Mouse (Mus musculus) brown adipose tissue, adult 24 weeks (tissue): ENCODE data around the gene Klhdc7b. TPM values are rescaled to one million over a fixed set of nuclear protein-coding genes. Genes with fewer than 3 reads are reported as not detected.
A peak's percentile ranks its signal among the peaks of the same experiment; 100 is the strongest.

Source experiments
- H3K27ac ChIP-seq: fragments of 200-500 bp; replicated peaks from 2 replicates; pipeline ENCODE4 v1.5.1; 2012; ENCODE audit warnings: low read depth, mild to moderate bottlenecking, low read length
- H3K4me1 ChIP-seq: fragments of 200-500 bp; 2 replicates; pipeline ENCODE4 v1.6.1; 2012; ENCODE audit warnings: low read length, mixed read lengths; ENCODE audit not compliant: control insufficient read depth, insufficient read depth, insufficient read length
- H3K4me3 ChIP-seq: fragments of 200-500 bp; 2 replicates; pipeline ENCODE4 v1.5.1; 2012; ENCODE audit warnings: low read depth, mild to moderate bottlenecking, low read length, moderate library complexity; ENCODE audit not compliant: insufficient read depth
- polyA plus RNA-seq: library from polyadenylated mRNA; stranded (reverse); fragments of >200 nt; gene quantifications from 2 replicates; pipeline ENCODE4 v1.2.4, GENCODE M21; 2012; ENCODE audit not compliant: missing spikeins, insufficient read depth, insufficient read length

The Klhdc7b gene
- not detected in 2 replicates for polyA plus RNA-seq

- no peak within 1 kb of the TSS for H3K4me3 ChIP-seq
- H3K4me1 ChIP-seq, result no peaks in the 10 kb centered on the region
- no peak within 1 kb of the TSS for H3K27ac ChIP-seq
These were observed at the start of gene Klhdc7b for GRCm38 (mm10) chr15:89384617-89385016. Gene Klhdc7b (plus strand): TSS chr15:89384917.

DNA sequence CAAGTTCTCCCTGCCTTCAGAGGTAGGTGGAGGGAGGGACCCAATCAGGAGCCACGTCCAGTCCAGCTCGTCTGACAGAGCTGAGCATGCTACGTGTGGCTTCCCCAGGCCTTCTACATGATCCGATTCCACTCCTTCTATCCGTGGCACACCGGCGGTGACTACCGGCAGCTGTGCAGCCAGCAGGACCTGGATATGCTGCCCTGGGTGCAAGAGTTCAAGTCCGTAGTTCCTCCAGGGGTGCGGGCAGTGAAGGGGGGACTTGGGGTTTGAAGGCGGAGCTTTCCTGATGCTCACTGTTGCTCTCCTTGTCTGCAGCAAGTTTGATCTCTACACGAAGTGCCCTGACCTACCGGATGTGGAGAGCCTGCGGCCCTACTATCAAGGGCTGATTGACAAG, 48.3 kb upstream of the Klhdc7b start:
- Histone ChIP-seq H3K4me1 (no peaks in the 10 kb centered on the region), H3K27ac (no peak overlapping the region), H3K4me3 (no peak overlapping the region)

DNA sequence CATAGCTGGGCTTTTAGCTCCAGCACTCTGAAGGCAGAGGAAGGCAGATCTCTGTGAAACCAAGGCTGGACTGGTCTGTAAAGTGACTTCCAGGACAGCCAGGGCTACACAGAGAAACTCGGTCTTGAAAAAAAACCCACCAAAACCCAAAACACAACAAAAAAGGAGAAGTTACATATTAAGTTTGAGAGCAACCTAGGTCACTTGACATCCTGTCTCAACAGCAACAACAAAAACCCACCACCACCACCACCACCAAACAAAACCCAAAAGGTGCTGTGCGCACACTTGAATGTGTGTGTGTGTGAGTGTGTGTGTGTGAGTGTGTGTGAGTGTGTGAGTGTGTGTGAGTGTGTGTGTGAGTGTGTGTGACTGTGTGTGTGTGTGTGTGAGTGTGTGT, 45.0 kb upstream of the Klhdc7b start:
- Histone ChIP-seq H3K4me3 (no peak overlapping the region), H3K4me1 (no peaks in the 10 kb centered on the region), H3K27ac (no peak overlapping the region)

DNA sequence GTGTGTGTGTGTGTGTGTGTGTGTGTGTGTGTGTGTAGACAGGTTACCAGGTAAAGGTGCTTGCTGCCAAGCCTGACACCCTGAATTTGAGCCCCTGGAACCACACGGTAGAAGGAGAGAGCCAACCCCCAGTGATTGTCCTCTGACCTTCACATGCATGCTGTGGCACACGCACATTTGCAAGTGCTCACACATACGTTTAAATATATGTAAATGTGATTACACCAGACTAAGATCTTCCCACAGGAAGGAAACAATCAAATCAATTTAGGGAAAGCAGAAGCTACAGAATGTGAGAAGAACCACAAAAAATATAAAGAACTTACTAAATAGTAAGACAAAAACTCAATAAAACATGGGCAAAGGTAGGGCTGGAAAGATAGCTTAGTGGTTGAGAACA, 44.6 kb upstream of the Klhdc7b start:
- Histone ChIP-seq H3K4me1 (no peaks in the 10 kb centered on the region), H3K4me3 (no peak overlapping the region), H3K27ac (no peak overlapping the region)

DNA sequence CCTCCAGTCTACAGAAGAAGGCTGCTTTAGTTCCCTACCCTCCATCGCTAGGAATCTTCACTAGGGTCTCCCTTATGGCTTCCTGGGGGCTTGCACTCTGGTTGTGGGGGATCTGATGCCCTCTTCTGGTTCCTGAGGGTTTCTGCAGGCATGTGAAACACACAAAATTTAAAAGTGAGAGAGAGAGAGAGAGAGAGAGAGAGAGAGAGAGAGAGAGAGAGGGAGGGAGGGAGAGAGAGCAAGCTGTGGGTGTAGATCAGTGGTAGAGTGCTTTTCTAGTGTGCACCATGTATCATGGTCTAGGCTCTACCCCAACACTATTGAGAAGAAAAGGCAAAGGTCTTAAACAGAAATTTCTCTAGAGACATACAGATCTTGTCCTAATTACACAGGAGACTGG, 43.0 kb upstream of the Klhdc7b start:
- no peaks in the 10 kb centered on the region for H3K4me1 ChIP-seq

GRCm38 (mm10) chr15:89343325-89343724, 41.4 kb upstream of the Klhdc7b start:
- H3K4me1 ChIP-seq, result no peaks in the 10 kb centered on the region
- H3K4me3 ChIP-seq, result no peak overlapping the region
- no peak overlapping the region for H3K27ac ChIP-seq

More for the DNA sequence above, 43.0 kb upstream of the Klhdc7b start:
- Histone ChIP-seq H3K4me3 (no peak overlapping the region), H3K27ac (no peak overlapping the region)

DNA sequence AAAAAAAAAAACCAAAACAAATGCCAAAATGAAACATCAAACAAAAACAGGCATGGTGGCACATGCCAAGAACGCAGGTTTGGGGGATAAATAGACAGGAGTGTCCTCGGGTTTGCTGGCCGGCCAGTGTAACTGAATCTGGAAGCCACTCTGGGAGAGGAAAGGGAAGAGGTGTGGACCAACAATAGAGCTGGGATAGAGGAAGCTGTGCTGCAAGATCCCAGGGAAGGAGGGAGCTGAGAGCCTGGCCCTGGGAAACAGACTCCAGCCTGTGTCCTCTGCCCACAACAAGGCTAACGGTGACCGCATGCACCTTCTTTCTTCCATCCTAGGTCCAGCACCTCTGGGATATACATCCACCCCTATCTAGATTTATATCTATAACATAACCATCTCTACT, 34.3 kb upstream of the Klhdc7b start:
- H3K4me3 ChIP-seq, result peak overlapping the region; percentile 36
- H3K27ac ChIP-seq, result peak overlapping the region; percentile 82

DNA sequence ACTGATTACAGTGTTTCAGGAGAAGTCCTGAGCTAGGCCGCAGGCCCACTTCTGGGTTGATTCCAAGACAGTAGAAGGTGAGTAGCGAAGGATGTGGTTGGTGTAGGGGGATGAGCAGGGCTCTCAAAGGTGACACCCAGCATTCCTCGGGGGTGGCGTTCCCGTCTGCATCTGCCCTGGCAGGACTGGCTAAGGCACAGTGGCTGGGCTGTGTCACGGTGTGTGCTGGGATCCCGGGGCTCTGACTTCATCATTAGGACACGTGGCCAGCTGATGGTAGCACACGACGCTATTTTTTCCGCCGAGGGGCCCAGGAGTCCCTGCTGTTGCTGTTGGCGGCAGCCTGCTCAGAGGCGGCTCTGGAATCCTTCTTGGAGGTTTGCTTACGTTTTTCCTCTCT, 33.4 kb upstream of the Klhdc7b start:
- Histone ChIP-seq H3K4me3 (no peak overlapping the region), H3K27ac (peak overlapping the region; percentile 59), H3K4me1 (peaks cover 8% of the 10 kb centered on the region)

More for the DNA sequence above, 34.3 kb upstream of the Klhdc7b start:
- peaks cover 6% of the 10 kb centered on the region for H3K4me1 ChIP-seq

GRCm38 (mm10) chr15:89352054-89352453, 32.7 kb upstream of the Klhdc7b start:
- no peak overlapping the region for H3K4me3 ChIP-seq
- H3K4me1 ChIP-seq, result peaks cover 9% of the 10 kb centered on the region
- no peak overlapping the region for H3K27ac ChIP-seq

DNA sequence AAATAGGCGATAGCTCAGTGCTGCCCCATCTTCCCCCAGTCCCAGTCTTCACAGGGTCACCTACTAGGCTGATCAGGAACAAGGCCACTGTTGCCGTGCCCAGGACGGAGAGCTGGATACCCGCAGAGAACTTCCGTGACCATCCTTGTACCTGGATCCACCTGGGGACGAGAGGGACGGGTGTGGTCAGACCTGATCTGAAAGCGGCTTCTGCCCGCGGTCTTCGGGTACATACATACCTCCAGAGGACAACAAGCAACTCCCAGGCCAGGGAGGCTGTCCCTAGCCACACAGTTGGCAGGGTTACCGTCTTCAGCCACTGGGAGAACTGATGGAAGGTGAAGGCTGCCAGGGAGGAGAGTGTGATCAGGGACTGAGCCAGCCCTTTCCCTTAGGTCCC, 31.9 kb upstream of the Klhdc7b start:
- Histone ChIP-seq H3K4me3 (no peak overlapping the region), H3K27ac (no peak overlapping the region), H3K4me1 (peaks cover 9% of the 10 kb centered on the region)

DNA sequence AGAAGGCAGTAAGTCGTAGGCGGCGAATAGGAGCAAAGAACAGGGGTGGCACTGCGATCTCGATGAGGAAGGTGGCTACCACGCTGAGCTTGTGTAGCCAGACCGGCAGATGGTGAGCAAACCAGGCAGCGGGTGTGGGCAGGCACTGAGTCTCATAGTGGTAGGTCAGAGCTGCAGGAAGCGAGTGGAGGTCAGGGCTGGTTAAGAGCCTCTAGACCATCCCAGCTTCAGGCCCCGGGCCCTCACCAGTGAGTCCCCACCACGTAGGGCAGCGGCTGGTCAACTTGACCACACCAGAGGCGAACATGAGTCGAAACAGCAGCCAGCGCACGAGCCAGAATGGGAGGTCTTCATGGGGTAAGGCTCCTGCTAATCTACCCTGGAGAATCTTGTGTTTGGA, 30.9 kb upstream of the Klhdc7b start:
- Histone ChIP-seq H3K4me3 (no peak overlapping the region), H3K27ac (no peak overlapping the region), H3K4me1 (peaks cover 9% of the 10 kb centered on the region)

GRCm38 (mm10) chr15:89354455-89354854, 30.3 kb upstream of the Klhdc7b start:
- peak overlapping the region; percentile 88 for H3K4me3 ChIP-seq
- no peak overlapping the region for H3K27ac ChIP-seq
- H3K4me1 ChIP-seq, result peaks cover 11% of the 10 kb centered on the region

- Histone ChIP-seq H3K4me3 (peak within 1 kb of the TSS; percentile 88), H3K4me1 (peaks cover 11% of the 10 kb centered on the region), H3K27ac (peak within 1 kb of the TSS; percentile 79)
These were observed 29.2 kb upstream of the Klhdc7b start, which contains the start of the genes Lmf2 and Ncaph2 for GRCm38 (mm10) chr15:89355241-89356187. Gene Lmf2 (minus strand): TSS chr15:89355659. Gene Ncaph2 (plus strand): TSS chr15:89355719.

DNA sequence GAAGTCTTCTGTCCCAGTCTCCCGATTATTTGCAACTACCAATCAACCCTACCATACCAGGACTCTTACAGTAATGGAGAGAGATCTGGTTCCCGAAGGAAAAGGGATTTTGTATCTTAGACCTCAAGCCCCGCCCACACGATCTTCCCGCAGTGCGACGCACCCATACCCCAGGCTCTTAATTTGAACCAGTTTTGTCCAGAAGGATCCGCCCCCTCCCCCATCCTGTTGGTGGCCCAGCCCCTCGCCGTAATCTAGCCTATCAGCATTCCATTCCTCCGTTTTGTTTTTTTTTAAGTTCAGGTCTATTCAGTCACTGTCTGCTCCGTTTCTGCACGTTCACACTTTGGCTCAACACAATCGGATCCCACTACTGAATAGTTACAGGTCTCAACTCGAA, 28.3 kb upstream of the Klhdc7b start:
- H3K4me1 ChIP-seq, result peaks cover 11% of the 10 kb centered on the region
- 0 out of 2 replicates have a peak overlapping the region, but pooled peaks have one; percentile 76 for H3K27ac ChIP-seq
- H3K4me3 ChIP-seq, result peak overlapping the region; percentile 84

DNA sequence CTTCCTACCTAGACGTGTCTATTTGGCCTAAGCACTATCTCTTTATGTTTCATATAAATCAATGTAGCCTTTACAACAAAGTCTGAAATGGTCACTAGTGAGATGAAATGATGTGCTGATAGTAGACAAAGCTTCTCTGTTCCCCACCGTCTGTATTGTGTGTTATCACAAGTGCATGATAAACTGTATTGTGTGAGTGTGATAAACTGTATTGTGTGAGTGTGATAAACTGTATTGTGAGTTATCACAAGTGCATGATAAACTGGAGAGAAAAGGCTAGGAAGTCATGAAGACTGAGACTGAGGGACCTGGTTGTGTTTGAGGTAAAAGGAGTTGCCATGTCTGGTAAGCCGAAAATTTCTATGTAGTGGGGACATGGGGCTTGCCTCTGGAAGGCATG, 25.9 kb upstream of the Klhdc7b start:
- Histone ChIP-seq H3K4me3 (no peak overlapping the region), H3K27ac (no peak overlapping the region), H3K4me1 (peaks cover 11% of the 10 kb centered on the region)

GRCm38 (mm10) chr15:89363051-89363450, 21.7 kb upstream of the Klhdc7b start:
- H3K27ac ChIP-seq, result no peak overlapping the region

More at GRCm38 (mm10) chr15:89363051-89363450, 21.7 kb upstream of the Klhdc7b start:
- Histone ChIP-seq H3K4me3 (no peak overlapping the region), H3K4me1 (peaks cover 2% of the 10 kb centered on the region; the same call in 1 of the 2 replicates)
